17 mouse cellular contexts compared by ENCODE assay signal in genomic region chr3:135834988-135835387, GRCm38 (mm10).
"Had no signal": no experiment of that assay in that cellular context is flagged by ENCODE, and none has a peak within 500 bp of the region (broad histone marks: within the 10 kb centered on the region; RNA-seq: fewer than 3 reads in every experiment).

No protein-coding gene starts in this region.

- H3K36me3 ChIP-seq: lung, embryonic 15.5 days; midbrain, embryonic 13.5 days; midbrain, embryonic 15.5 days; neural tube, embryonic 12.5 days; stomach, embryonic 15.5 days had no signal

- H3K27ac ChIP-seq: lung, embryonic 15.5 days; macrophage; midbrain, embryonic 13.5 days; midbrain, embryonic 15.5 days; neural tube, embryonic 12.5 days; stomach, embryonic 15.5 days; stomach, postnatal 0 days had no signal

- H3K4me2 ChIP-seq: lung, embryonic 15.5 days; midbrain, embryonic 11.5 days; midbrain, embryonic 13.5 days; midbrain, embryonic 15.5 days; neural tube, embryonic 12.5 days; stomach, embryonic 15.5 days had no signal

- H3K9ac ChIP-seq: lung, embryonic 15.5 days; midbrain, embryonic 13.5 days; midbrain, embryonic 15.5 days; neural tube, embryonic 12.5 days; stomach, embryonic 15.5 days had no signal

- H3K27me3 ChIP-seq: lung, embryonic 15.5 days; midbrain, embryonic 13.5 days; midbrain, embryonic 15.5 days; neural tube, embryonic 12.5 days; stomach, embryonic 15.5 days had no signal

- DNase-seq: lung, adult 2 months; lung, postnatal 14 days; lung, postnatal 36 days; right cerebral cortex, postnatal 14 days; thymus, adult 2 months; thymus, postnatal 25 days; thymus, postnatal 4 days had no signal

- H3K4me3 ChIP-seq: lung, embryonic 15.5 days; megakaryocyte, embryonic 14.5 days; midbrain, embryonic 13.5 days; midbrain, embryonic 15.5 days; neural tube, embryonic 12.5 days; stomach, embryonic 15.5 days had no signal

- ATAC-seq: lung, postnatal 0 days; midbrain, embryonic 13.5 days; midbrain, embryonic 15.5 days had no signal

- H3K9me3 ChIP-seq: lung, embryonic 15.5 days; midbrain, embryonic 13.5 days; midbrain, embryonic 15.5 days; neural tube, embryonic 12.5 days; stomach, embryonic 15.5 days had no signal

- H3K4me1 ChIP-seq: lung, embryonic 15.5 days; megakaryocyte, embryonic 14.5 days; midbrain, embryonic 13.5 days; midbrain, embryonic 15.5 days; neural tube, embryonic 12.5 days; stomach, embryonic 15.5 days had no signal
